Mouse (Mus musculus): ENCODE measurements around the gene Gm6525. TPM values are rescaled to one million over a fixed set of nuclear protein-coding genes. Genes with fewer than 3 reads are reported as not detected.
A peak's percentile ranks its signal among the peaks of the same experiment; 100 is the strongest.

The Gm6525 gene
- polyA plus RNA-seq, 1 experiment from 2014 or later: 4.6 TPM

DNA sequence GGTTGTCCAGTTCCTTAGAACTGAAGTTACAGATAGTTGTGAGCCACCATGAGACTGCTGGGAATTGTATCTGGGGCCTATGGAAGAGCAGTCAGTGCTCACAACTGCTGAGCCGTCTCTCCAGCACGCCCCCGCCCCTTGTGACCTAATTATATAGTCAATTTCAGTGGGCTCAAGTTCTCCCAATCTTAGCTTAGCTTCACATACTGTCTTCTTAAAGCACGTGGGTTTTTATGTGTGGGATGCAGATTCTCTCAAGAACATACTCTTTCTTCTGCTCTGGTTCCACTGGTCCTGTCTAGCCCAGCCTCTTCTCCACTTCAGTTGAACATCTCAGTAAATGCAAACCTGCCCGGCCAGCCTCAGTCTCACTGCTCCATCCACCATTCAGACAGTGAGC lies 30.7 kb downstream of the Gm6525 start:
- Histone ChIP-seq H3K9ac (replicated peaks; ENCODE audit: low read depth, low read length) (no peak overlapping the region), H3K4me3 (ENCODE audit: low read depth, low read length) (no peak overlapping the region), H3K9me3 (ENCODE audit: control insufficient read depth, low read length) (no peaks in the 10 kb centered on the region), H3K27ac (ENCODE audit: low read depth, low read length) (no peak overlapping the region), H3K36me3 (ENCODE audit: control insufficient read depth, insufficient read depth, low read length) (peaks cover 42% of the 10 kb centered on the region), H3K27me3 (ENCODE audit: control insufficient read depth, insufficient read depth, low read length) (no peaks in the 10 kb centered on the region), H3K4me1 (ENCODE audit: control insufficient read depth, insufficient read depth, low read length) (peaks cover 15% of the 10 kb centered on the region), H3K4me2 (ENCODE audit: low read depth, low read length) (no peak overlapping the region)
- ATAC-seq (ENCODE audit: low read depth): no peak
- WGBS: 84% methylated on average over 5 of the region's 5 CpGs

DNA sequence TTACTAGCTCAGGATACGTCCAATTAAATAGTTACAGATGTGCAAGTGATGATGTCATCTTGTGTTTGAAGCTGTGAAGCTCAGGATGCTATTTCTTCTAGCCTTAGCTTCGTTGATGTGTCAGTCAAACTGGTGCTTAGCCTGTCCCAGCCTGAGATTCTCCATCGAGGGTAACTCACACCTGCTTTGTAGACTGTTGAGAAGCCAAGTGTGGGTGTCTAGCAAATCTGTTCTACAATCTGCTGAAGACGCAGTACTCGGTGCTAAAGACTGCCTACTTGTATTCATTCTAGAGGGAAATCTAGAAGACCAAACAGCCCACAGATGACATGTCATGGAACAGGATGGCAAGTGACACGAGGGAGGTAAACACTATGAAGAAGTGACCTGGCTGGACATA lies 31.7 kb downstream of the Gm6525 start:
- H3K27me3 ChIP-seq (ENCODE audit: control insufficient read depth, insufficient read depth, low read length): no peaks in the 10 kb centered on the region
- H3K4me3 ChIP-seq (ENCODE audit: low read depth, low read length): no peak overlapping the region
- 92% methylated on average over 6 of the region's 6 CpGs for WGBS
- H3K9ac ChIP-seq (replicated peaks; ENCODE audit: low read depth, low read length): no peak overlapping the region
- H3K9me3 ChIP-seq (ENCODE audit: control insufficient read depth, low read length): no peaks in the 10 kb centered on the region
- H3K4me2 ChIP-seq (ENCODE audit: low read depth, low read length): no peak overlapping the region
- peaks cover 17% of the 10 kb centered on the region for H3K4me1 ChIP-seq (ENCODE audit: control insufficient read depth, insufficient read depth, low read length)
- no peak overlapping the region for H3K27ac ChIP-seq (ENCODE audit: low read depth, low read length)
- ATAC-seq (ENCODE audit: low read depth): no peak
- H3K36me3 ChIP-seq (ENCODE audit: control insufficient read depth, insufficient read depth, low read length): peaks cover 42% of the 10 kb centered on the region

DNA sequence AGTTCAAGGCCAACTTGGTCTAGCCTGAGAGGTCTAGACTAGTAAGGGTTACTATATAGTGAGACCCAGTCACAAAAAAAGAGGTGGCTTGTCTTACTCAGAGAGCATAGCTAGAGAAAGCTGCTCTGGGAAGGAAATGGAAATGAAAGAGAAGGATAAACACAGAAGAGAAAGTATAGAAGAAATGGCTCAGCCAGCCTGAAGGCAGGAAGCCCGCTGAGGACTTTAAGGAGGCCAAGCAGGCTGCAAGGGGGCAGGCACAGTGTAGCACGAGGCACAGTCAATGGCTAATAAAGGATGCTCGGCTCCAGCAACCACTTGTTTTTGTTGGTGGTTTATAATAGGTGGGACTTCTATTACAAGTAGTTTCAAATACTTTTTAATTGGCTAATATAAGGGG lies 32.2 kb downstream of the Gm6525 start:
- 85% methylated on average over 3 of the region's 3 CpGs for WGBS
- Histone ChIP-seq H3K4me3 (ENCODE audit: low read depth, low read length) (no peak overlapping the region), H3K27me3 (ENCODE audit: control insufficient read depth, insufficient read depth, low read length) (no peaks in the 10 kb centered on the region), H3K9ac (replicated peaks; ENCODE audit: low read depth, low read length) (no peak overlapping the region), H3K4me2 (ENCODE audit: low read depth, low read length) (no peak overlapping the region), H3K27ac (ENCODE audit: low read depth, low read length) (no peak overlapping the region), H3K36me3 (ENCODE audit: control insufficient read depth, insufficient read depth, low read length) (peaks cover 42% of the 10 kb centered on the region), H3K4me1 (ENCODE audit: control insufficient read depth, insufficient read depth, low read length) (peaks cover 17% of the 10 kb centered on the region), H3K9me3 (ENCODE audit: control insufficient read depth, low read length) (no peaks in the 10 kb centered on the region)
- no peak for ATAC-seq (ENCODE audit: low read depth)

DNA sequence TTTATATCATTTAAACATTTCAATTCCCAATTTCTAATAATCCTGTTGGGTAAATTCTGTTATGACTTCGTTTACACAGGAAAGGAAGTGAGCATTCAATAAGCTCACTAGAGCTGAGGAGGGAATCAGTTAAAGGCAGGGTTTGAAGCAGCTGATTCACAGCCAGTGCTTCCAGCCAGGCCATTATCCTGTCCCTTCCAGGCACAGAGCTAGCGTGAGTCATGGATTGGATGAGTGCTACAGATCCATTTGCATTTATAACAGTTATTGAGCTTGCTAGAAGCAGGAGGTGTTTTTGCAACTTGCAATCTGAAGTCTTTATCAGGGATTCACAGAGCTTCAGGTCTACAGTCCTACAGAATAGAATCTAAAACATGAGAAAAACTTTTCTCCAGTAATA lies 33.5 kb downstream of the Gm6525 start:
- Histone ChIP-seq H3K9me3 (ENCODE audit: control insufficient read depth, low read length) (no peaks in the 10 kb centered on the region), H3K9ac (replicated peaks; ENCODE audit: low read depth, low read length) (no peak overlapping the region)
- 37% methylated on average over 2 of the region's 2 CpGs for WGBS

DNA sequence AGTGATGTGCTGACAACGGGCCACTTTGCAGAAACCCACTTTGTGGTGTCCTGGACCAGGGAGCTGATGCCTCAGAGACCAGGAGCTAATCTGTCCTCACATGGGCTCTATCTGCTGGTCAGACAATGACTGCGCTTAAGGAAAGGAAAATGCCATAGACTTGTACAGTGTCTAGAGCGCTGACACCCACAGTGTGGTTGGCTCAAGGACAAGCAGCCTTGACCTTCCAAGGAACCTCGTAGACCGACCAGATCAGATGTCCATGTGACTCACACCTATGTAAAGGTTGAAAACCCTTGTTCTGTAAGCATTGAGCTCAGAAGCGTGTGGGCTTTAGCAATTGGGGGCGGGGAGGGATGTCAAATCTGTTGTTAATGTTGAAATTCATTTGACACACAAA lies 34.6 kb downstream of the Gm6525 start:
- H3K4me1 ChIP-seq (ENCODE audit: control insufficient read depth, insufficient read depth, low read length): peaks cover 26% of the 10 kb centered on the region
- no peaks in the 10 kb centered on the region for H3K27me3 ChIP-seq (ENCODE audit: control insufficient read depth, insufficient read depth, low read length)
- H3K36me3 ChIP-seq (ENCODE audit: control insufficient read depth, insufficient read depth, low read length): peaks cover 38% of the 10 kb centered on the region
- ATAC-seq (ENCODE audit: low read depth): 0 out of 2 replicates have a peak, but pooled peaks have one; percentile 16
- H3K9ac ChIP-seq (replicated peaks; ENCODE audit: low read depth, low read length): no peak overlapping the region
- H3K27ac ChIP-seq (ENCODE audit: low read depth, low read length): no peak overlapping the region
- 92% methylated on average over 7 of the region's 7 CpGs for WGBS
- no peak overlapping the region for H3K4me3 ChIP-seq (ENCODE audit: low read depth, low read length)
- no peaks in the 10 kb centered on the region for H3K9me3 ChIP-seq (ENCODE audit: control insufficient read depth, low read length)
- H3K4me2 ChIP-seq (ENCODE audit: low read depth, low read length): no peak overlapping the region

More for the DNA sequence above, 33.5 kb downstream of the Gm6525 start:
- Histone ChIP-seq H3K4me2 (ENCODE audit: low read depth, low read length) (no peak overlapping the region), H3K27ac (ENCODE audit: low read depth, low read length) (no peak overlapping the region), H3K4me1 (ENCODE audit: control insufficient read depth, insufficient read depth, low read length) (peaks cover 19% of the 10 kb centered on the region), H3K4me3 (ENCODE audit: low read depth, low read length) (no peak overlapping the region), H3K36me3 (ENCODE audit: control insufficient read depth, insufficient read depth, low read length) (peaks cover 38% of the 10 kb centered on the region), H3K27me3 (ENCODE audit: control insufficient read depth, insufficient read depth, low read length) (no peaks in the 10 kb centered on the region)
- no peak for ATAC-seq (ENCODE audit: low read depth)

DNA sequence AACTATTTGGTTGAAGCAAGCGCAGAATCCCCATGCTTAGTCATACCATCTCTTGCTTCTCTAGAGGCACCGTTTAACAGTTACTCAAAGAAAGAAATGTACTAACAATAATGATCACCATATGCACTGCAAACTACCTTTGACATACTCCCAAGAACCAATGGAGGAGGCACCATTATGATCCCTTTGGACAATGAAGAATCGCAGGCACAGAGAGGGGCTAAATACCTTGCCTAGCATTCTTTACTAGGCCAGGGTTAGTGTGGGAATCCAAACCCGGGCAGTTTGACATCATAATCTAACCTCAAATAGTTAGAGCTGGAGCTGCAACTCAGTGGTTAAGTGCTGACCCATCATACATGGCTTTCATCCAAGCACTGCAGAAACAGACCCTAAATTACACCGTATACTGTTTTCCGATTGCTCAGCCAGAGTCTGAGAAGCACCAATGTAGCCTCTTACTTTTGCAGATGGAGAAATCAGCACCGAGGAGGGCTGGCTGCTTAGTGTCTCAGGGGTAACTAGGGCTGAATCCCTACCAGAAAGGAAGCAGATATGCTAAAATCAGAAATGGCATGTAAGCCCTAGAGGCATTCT lies 35.1 kb downstream of the Gm6525 start:
- no peak overlapping the region for H3K4me3 ChIP-seq (ENCODE audit: low read depth, low read length)
- H3K27ac ChIP-seq (ENCODE audit: low read depth, low read length): no peak overlapping the region
- ATAC-seq (ENCODE audit: low read depth): no peak
- H3K4me1 ChIP-seq (ENCODE audit: control insufficient read depth, insufficient read depth, low read length): peaks cover 28% of the 10 kb centered on the region
- H3K36me3 ChIP-seq (ENCODE audit: control insufficient read depth, insufficient read depth, low read length): peaks cover 38% of the 10 kb centered on the region
- H3K27me3 ChIP-seq (ENCODE audit: control insufficient read depth, insufficient read depth, low read length): no peaks in the 10 kb centered on the region
- 82% methylated on average over 7 of the region's 7 CpGs for WGBS
- H3K9me3 ChIP-seq (ENCODE audit: control insufficient read depth, low read length): no peaks in the 10 kb centered on the region
- no peak overlapping the region for H3K9ac ChIP-seq (replicated peaks; ENCODE audit: low read depth, low read length)
- H3K4me2 ChIP-seq (ENCODE audit: low read depth, low read length): no peak overlapping the region

DNA sequence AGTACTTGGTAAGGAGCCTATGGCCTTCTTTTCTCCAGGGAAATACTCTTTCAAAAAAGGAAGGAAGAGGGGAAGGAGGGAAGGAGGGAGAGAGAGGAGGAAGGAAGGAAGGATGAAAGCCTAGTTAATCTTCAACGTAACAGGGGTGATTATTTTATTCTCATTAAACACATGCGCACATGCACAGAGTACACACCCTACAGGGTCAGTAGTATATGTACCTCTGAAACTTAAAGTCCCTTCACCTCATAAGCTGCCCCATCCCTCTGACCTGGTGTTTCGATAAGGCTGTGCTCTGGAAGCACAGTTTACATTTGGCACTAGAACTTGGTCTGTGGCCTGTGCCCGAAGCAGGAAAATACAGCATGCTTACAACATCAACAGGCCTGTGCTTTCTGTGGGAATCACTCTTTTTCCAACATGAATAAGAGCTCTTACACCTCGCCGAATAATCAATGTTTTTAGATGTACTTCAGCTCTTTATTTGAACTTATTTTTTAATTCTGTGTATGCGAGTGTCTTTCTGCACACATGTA lies 37.5 kb downstream of the Gm6525 start:
- 67% methylated on average over 7 of the region's 7 CpGs for WGBS
- Histone ChIP-seq H3K36me3 (ENCODE audit: control insufficient read depth, insufficient read depth, low read length) (peaks cover 19% of the 10 kb centered on the region), H3K9me3 (ENCODE audit: control insufficient read depth, low read length) (no peaks in the 10 kb centered on the region), H3K27ac (ENCODE audit: low read depth, low read length) (no peak overlapping the region; the same call in 1 of the 2 replicates), H3K4me1 (ENCODE audit: control insufficient read depth, insufficient read depth, low read length) (peaks cover 44% of the 10 kb centered on the region), H3K27me3 (ENCODE audit: control insufficient read depth, insufficient read depth, low read length) (no peaks in the 10 kb centered on the region), H3K4me3 (ENCODE audit: low read depth, low read length) (no peak overlapping the region), H3K9ac (replicated peaks; ENCODE audit: low read depth, low read length) (no peak overlapping the region), H3K4me2 (ENCODE audit: low read depth, low read length) (0 out of 2 replicates have a peak overlapping the region, but pooled peaks have one; percentile 12)
- no peak for ATAC-seq (ENCODE audit: low read depth)

DNA sequence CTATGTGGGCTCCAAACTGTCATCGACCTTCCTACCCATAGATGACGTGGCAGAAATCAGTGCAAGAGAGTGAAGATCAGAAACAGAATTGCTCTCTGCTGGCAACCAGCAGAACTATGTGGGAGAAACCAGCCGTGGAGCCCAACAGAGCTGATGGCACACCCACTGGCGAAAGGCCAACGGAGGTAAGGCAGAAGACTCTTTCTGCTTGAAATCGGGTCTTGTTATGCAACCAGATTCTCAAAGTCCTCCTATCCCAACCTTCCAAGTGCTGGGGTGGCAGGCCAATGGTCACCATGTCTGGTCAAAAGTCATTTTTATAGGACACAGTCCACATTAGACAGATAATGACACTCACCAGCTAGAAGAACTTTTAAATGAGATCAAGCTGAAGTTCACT lies 40.6 kb downstream of the Gm6525 start:
- no peaks in the 10 kb centered on the region for H3K27me3 ChIP-seq (ENCODE audit: control insufficient read depth, insufficient read depth, low read length)
- no peak for ATAC-seq (ENCODE audit: low read depth)
- H3K4me2 ChIP-seq (ENCODE audit: low read depth, low read length): no peak overlapping the region
- WGBS: 71% methylated on average over 6 of the region's 6 CpGs
- no peaks in the 10 kb centered on the region for H3K9me3 ChIP-seq (ENCODE audit: control insufficient read depth, low read length)
- peaks cover 72% of the 10 kb centered on the region for H3K4me1 ChIP-seq (ENCODE audit: control insufficient read depth, insufficient read depth, low read length)
- H3K4me3 ChIP-seq (ENCODE audit: low read depth, low read length): no peak overlapping the region
- H3K36me3 ChIP-seq (ENCODE audit: control insufficient read depth, insufficient read depth, low read length): peaks cover 2% of the 10 kb centered on the region; the same call in 1 of the 2 replicates
- H3K9ac ChIP-seq (replicated peaks; ENCODE audit: low read depth, low read length): no peak overlapping the region
- H3K27ac ChIP-seq (ENCODE audit: low read depth, low read length): no peak overlapping the region; the same call in 1 of the 2 replicates

DNA sequence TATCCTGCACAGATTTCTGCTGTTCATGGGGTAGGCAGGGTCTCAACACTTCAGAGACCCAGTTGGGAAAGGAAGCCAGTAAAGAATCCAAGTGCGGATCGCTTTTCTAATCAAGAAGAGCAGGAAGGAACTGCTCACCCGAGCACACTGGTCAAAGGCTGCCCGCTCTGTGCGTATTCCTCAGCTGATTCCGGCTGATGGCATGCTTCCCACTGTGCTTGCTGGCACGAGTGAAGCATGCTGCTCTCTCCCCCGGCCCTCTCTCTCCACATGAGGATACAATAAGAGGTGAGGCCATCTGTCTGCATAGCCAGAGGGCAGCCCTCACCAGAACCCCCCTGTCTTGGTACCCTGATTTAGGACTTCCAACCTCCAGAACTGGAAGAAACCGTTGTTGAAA lies 41.3 kb downstream of the Gm6525 start:
- H3K27ac ChIP-seq (ENCODE audit: low read depth, low read length): peak overlapping the region; percentile 58
- peak overlapping the region; percentile 77 for H3K4me2 ChIP-seq (ENCODE audit: low read depth, low read length)
- H3K4me3 ChIP-seq (ENCODE audit: low read depth, low read length): peak overlapping the region; percentile 11
- no peaks in the 10 kb centered on the region for H3K36me3 ChIP-seq (ENCODE audit: control insufficient read depth, insufficient read depth, low read length)
- peak; percentile 55; the same call in 1 of the 2 replicates for ATAC-seq (ENCODE audit: low read depth)
- H3K27me3 ChIP-seq (ENCODE audit: control insufficient read depth, insufficient read depth, low read length): no peaks in the 10 kb centered on the region
- H3K9me3 ChIP-seq (ENCODE audit: control insufficient read depth, low read length): no peaks in the 10 kb centered on the region
- WGBS: 27% methylated on average over 9 of the region's 9 CpGs
- H3K4me1 ChIP-seq (ENCODE audit: control insufficient read depth, insufficient read depth, low read length): peaks cover 70% of the 10 kb centered on the region
- no peak overlapping the region; the same call in 1 of the 2 replicates for H3K9ac ChIP-seq (replicated peaks; ENCODE audit: low read depth, low read length)

Measured in neural tube, embryonic 14.5 days (tissue).